Mouse (Mus musculus): ENCODE data around the gene Slc35b1.

Gene Slc35b1

GRCm38 (mm10) chr11:95384319-95384972 is at the start of gene Slc35b1:
Gene Slc35b1, plus strand, starts transcription at chr11:95384692.
- DNase-seq (ENCODE audit: low spot score) = peak; percentile 97

- peak; percentile 93 for DNase-seq (ENCODE audit: low spot score)
These were observed 47.8 kb upstream of the Slc35b1 start, which contains the start of gene Fam117a for GRCm38 (mm10) chr11:95336568-95337128. Gene Fam117a, plus strand, starts transcription at chr11:95337018.

GRCm38 (mm10) chr11:95337129-95337813 is 47.2 kb upstream of the Slc35b1 start:
- peak; percentile 72 for DNase-seq (ENCODE audit: low spot score)

GRCm38 (mm10) chr11:95337846-95338342 is 46.6 kb upstream of the Slc35b1 start:
- DNase-seq (ENCODE audit: low spot score) = peak; percentile 53

- DNase-seq (ENCODE audit: low spot score) = no peak
These were observed 44.9 kb upstream of the Slc35b1 start for GRCm38 (mm10) chr11:95339471-95340021.

GRCm38 (mm10) chr11:95340259-95340658 is 44.2 kb upstream of the Slc35b1 start:
- DNase-seq (ENCODE audit: low spot score) = no peak

GRCm38 (mm10) chr11:95340664-95341063 is 43.8 kb upstream of the Slc35b1 start:
- no peak for DNase-seq (ENCODE audit: low spot score)

- no peak for DNase-seq (ENCODE audit: low spot score)
These were observed 41.3 kb upstream of the Slc35b1 start for GRCm38 (mm10) chr11:95343180-95343579.

GRCm38 (mm10) chr11:95344181-95344580 is 40.3 kb upstream of the Slc35b1 start:
- DNase-seq (ENCODE audit: low spot score) = no peak

- DNase-seq (ENCODE audit: low spot score) = no peak
These were observed 34.2 kb upstream of the Slc35b1 start for GRCm38 (mm10) chr11:95350289-95350688.

GRCm38 (mm10) chr11:95350960-95351359 is 33.5 kb upstream of the Slc35b1 start:
- peak; percentile 52 for DNase-seq (ENCODE audit: low spot score)

GRCm38 (mm10) chr11:95352686-95353085 is 31.8 kb upstream of the Slc35b1 start:
- no peak for DNase-seq (ENCODE audit: low spot score)

- DNase-seq (ENCODE audit: low spot score) = no peak
These were observed 31.3 kb upstream of the Slc35b1 start for GRCm38 (mm10) chr11:95353226-95353625.

GRCm38 (mm10) chr11:95354228-95354944 is 30.1 kb upstream of the Slc35b1 start:
- DNase-seq (ENCODE audit: low spot score) = no peak

- no peak for DNase-seq (ENCODE audit: low spot score)
These were observed 29.4 kb upstream of the Slc35b1 start for GRCm38 (mm10) chr11:95354945-95355660.

- no peak for DNase-seq (ENCODE audit: low spot score)
These were observed 28.9 kb upstream of the Slc35b1 start for GRCm38 (mm10) chr11:95355661-95356011.

- no peak for DNase-seq (ENCODE audit: low spot score)
These were observed 28.5 kb upstream of the Slc35b1 start for GRCm38 (mm10) chr11:95356039-95356438.

GRCm38 (mm10) chr11:95356469-95357273 is 27.8 kb upstream of the Slc35b1 start:
- DNase-seq (ENCODE audit: low spot score) = peak; percentile 97

- no peak for DNase-seq (ENCODE audit: low spot score)
These were observed 26.2 kb upstream of the Slc35b1 start for GRCm38 (mm10) chr11:95358263-95358662.

- DNase-seq (ENCODE audit: low spot score) = no peak
These were observed 20.1 kb upstream of the Slc35b1 start for GRCm38 (mm10) chr11:95364388-95364787.

- DNase-seq (ENCODE audit: low spot score) = no peak
These were observed 18.9 kb upstream of the Slc35b1 start for GRCm38 (mm10) chr11:95365596-95365995.

All from T-cell, adult 2 months (primary cell).